11 mouse cellular contexts compared by ENCODE assay signal in the genomic region with DNA sequence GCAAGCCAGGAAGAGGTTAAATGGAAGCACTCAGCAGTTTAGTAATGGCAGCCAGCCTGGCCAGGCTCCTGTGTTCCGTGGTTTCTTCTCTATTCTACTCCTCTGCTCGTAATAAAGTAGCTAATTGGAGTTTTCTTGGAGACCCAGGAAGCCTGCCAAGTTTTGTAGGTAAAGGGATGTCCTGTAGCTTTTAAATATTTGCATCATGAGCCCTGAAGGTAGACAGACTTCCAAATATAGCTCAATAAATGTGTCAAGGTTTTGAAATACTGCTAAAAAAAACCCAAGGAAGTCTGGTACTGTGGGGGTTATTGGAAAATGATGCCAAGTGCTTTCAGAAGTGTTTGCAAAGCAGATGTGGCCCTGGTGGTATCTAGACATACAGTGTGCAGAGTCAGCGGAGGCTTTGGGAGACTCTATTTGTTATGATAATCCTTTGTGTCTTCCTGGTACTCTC. TPM values are rescaled to one million over a fixed set of nuclear protein-coding genes. Genes with fewer than 3 reads are reported as not detected.
DNase-seq lines count a peak whose midpoint lies in the region; ATAC-seq and TF ChIP-seq lines count a peak whose summit lies in the region.
"Had no signal": no experiment of that assay in that cellular context is flagged by ENCODE, and none has a peak within 500 bp of the region (broad histone marks: within the 10 kb centered on the region; RNA-seq: fewer than 3 reads in every experiment).

No protein-coding gene starts in this region.

- TF ChIP-seq EP300 in heart, adult 2 months (IDR thresholded peaks at IDR 0.05; ENCODE audit: insufficient read depth, low read depth, low read length), result no peak

- TF ChIP-seq CTCF in heart, adult 2 months (IDR thresholded peaks at IDR 0.05), result no peak

- H3K9me3 ChIP-seq in heart, embryonic 12.5 days (replicated peaks), result no peaks in the 10 kb centered on the region
- no peaks in the 10 kb centered on the region for H3K9me3 ChIP-seq in midbrain, embryonic 16.5 days (replicated peaks; ENCODE audit: control insufficient read depth, low read length, poor library complexity, severe bottlenecking)
- H3K9me3 ChIP-seq in midbrain, embryonic 10.5 days (replicated peaks), result no peaks in the 10 kb centered on the region
- no peaks in the 10 kb centered on the region for H3K9me3 ChIP-seq in intestine, embryonic 14.5 days (ENCODE audit: control insufficient read depth, low read length)
- H3K9me3 ChIP-seq: midbrain, embryonic 12.5 days had no signal

- peaks cover 60% of the 10 kb centered on the region for H3K4me1 ChIP-seq in heart, embryonic 12.5 days (replicated peaks)
- peaks cover 12% of the 10 kb centered on the region for H3K4me1 ChIP-seq in heart, adult 2 months (ENCODE audit: control insufficient read depth, insufficient read depth, low read length)
- 0 out of 2 replicates have a peak, but pooled peaks cover 3% of the 10 kb centered on the region for H3K4me1 ChIP-seq in midbrain, embryonic 16.5 days (ENCODE audit: control insufficient read depth, insufficient read depth, low read length)
- H3K4me1 ChIP-seq in midbrain, embryonic 10.5 days, result peaks cover 28% of the 10 kb centered on the region
- H3K4me1 ChIP-seq in intestine, embryonic 14.5 days (replicated peaks; ENCODE audit: control insufficient read depth, insufficient read depth, low read length), result peaks cover 29% of the 10 kb centered on the region

- ATAC-seq in heart, embryonic 12.5 days (ENCODE audit: insufficient number of reproducible peaks, low FRiP score), result no peak; the same call in 1 of the 2 replicates
- 0 out of 2 replicates have a peak, but pooled peaks have one; percentile 54 for ATAC-seq in midbrain, embryonic 16.5 days
- ATAC-seq in intestine, embryonic 14.5 days (replicated peaks; ENCODE audit: low FRiP score, low TSS enrichment, low read depth), result no peak
- no peak for ATAC-seq in megakaryocyte-erythroid progenitor cell, adult 5-6 weeks (replicated peaks; ENCODE audit: low FRiP score, low TSS enrichment, poor library complexity, severe bottlenecking)
- no peak for ATAC-seq in CD4-positive, CD25-positive, alpha-beta regulatory T cell, adult 4 months

- H3K4me3 ChIP-seq in heart, embryonic 12.5 days, result no peak overlapping the region
- no peak overlapping the region for H3K4me3 ChIP-seq in heart, adult 2 months
- H3K4me3 ChIP-seq in midbrain, embryonic 16.5 days (ENCODE audit: low read depth, low read length), result no peak overlapping the region
- no peak overlapping the region for H3K4me3 ChIP-seq in midbrain, embryonic 10.5 days
- H3K4me3 ChIP-seq in intestine, embryonic 14.5 days (ENCODE audit: low read depth, low read length), result no peak overlapping the region
- H3K4me3 ChIP-seq: left cerebral cortex, adult 2 months; midbrain, embryonic 12.5 days had no signal

- H3K79me2 ChIP-seq in heart, adult 2 months (replicated peaks; ENCODE audit: control insufficient read depth, insufficient read depth, low read length), result peaks cover 5% of the 10 kb centered on the region

- 27% methylated on average over 3 of the region's 3 CpGs for WGBS in heart, embryonic 12.5 days
- 17% methylated on average over 3 of the region's 3 CpGs for WGBS in heart, adult 2 months
- 13% methylated on average over 3 of the region's 3 CpGs for WGBS in midbrain, embryonic 16.5 days
- 41% methylated on average over 3 of the region's 3 CpGs for WGBS in midbrain, embryonic 10.5 days
- WGBS in intestine, embryonic 14.5 days, result 14% methylated on average over 3 of the region's 3 CpGs

- no peak overlapping the region for H3K9ac ChIP-seq in heart, embryonic 12.5 days
- H3K9ac ChIP-seq in heart, adult 2 months (ENCODE audit: low read depth, low read length), result no peak overlapping the region
- H3K9ac ChIP-seq in midbrain, embryonic 16.5 days (ENCODE audit: low read depth, low read length), result no peak overlapping the region
- no peak overlapping the region for H3K9ac ChIP-seq in intestine, embryonic 14.5 days (ENCODE audit: low read length)
- H3K9ac ChIP-seq: midbrain, embryonic 12.5 days had no signal

- H3K36me3 ChIP-seq in heart, embryonic 12.5 days, result no peaks in the 10 kb centered on the region
- H3K36me3 ChIP-seq in heart, adult 2 months (ENCODE audit: control insufficient read depth, insufficient read depth, low read length), result peaks cover 13% of the 10 kb centered on the region
- H3K36me3 ChIP-seq in midbrain, embryonic 16.5 days (ENCODE audit: control insufficient read depth, insufficient read depth, low read length), result no peaks in the 10 kb centered on the region
- no peaks in the 10 kb centered on the region for H3K36me3 ChIP-seq in midbrain, embryonic 10.5 days
- H3K36me3 ChIP-seq in intestine, embryonic 14.5 days (ENCODE audit: control insufficient read depth, insufficient read depth, low read length), result no peaks in the 10 kb centered on the region
- H3K36me3 ChIP-seq: midbrain, embryonic 12.5 days had no signal

- H3K27me3 ChIP-seq in heart, embryonic 12.5 days (replicated peaks), result no peaks in the 10 kb centered on the region
- no peaks in the 10 kb centered on the region for H3K27me3 ChIP-seq in heart, adult 2 months (ENCODE audit: control insufficient read depth, insufficient read depth, low read length)
- H3K27me3 ChIP-seq in midbrain, embryonic 16.5 days (ENCODE audit: control insufficient read depth, insufficient read depth, low read depth, low read length), result no peaks in the 10 kb centered on the region
- no peaks in the 10 kb centered on the region for H3K27me3 ChIP-seq in midbrain, embryonic 10.5 days (ENCODE audit: low read depth, poor library complexity, severe bottlenecking)
- no peaks in the 10 kb centered on the region for H3K27me3 ChIP-seq in intestine, embryonic 14.5 days (replicated peaks; ENCODE audit: control insufficient read depth, insufficient read depth, low read length)
- H3K27me3 ChIP-seq: midbrain, embryonic 12.5 days had no signal

- peak overlapping the region; percentile 39; the same call in 1 of the 2 replicates for H3K4me2 ChIP-seq in heart, embryonic 12.5 days
- 0 out of 2 replicates have a peak overlapping the region, but pooled peaks have one; percentile 8 for H3K4me2 ChIP-seq in midbrain, embryonic 16.5 days (ENCODE audit: low read length)
- H3K4me2 ChIP-seq in intestine, embryonic 14.5 days (ENCODE audit: low read length), result peak overlapping the region; percentile 18
- H3K4me2 ChIP-seq: midbrain, embryonic 12.5 days had no signal

- intact Hi-C loops in heart, adult 2 months (cut with DNase I), result no loop called here

- no peak for TF ChIP-seq POLR2A in heart, adult 2 months (IDR thresholded peaks at IDR 0.05; ENCODE audit: insufficient read depth, low read depth, low read length)

- peak overlapping the region; percentile 74 for H3K27ac ChIP-seq in heart, embryonic 12.5 days (ENCODE audit: poor library complexity, severe bottlenecking)
- H3K27ac ChIP-seq in heart, adult 2 months, result no peak overlapping the region
- H3K27ac ChIP-seq in midbrain, embryonic 16.5 days (ENCODE audit: low read length), result no peak overlapping the region
- no peak overlapping the region for H3K27ac ChIP-seq in midbrain, embryonic 10.5 days (replicated peaks)
- no peak overlapping the region for H3K27ac ChIP-seq in intestine, embryonic 14.5 days (ENCODE audit: low read depth)
- H3K27ac ChIP-seq: left cerebral cortex, adult 2 months; midbrain, embryonic 12.5 days had no signal

- no peak for DNase-seq in heart, adult 2 months
- no peak for DNase-seq in midbrain, embryonic 10.5 days (ENCODE audit: low spot score)
- no peak for DNase-seq in intestine, embryonic 14.5 days (ENCODE audit: low spot score)
- DNase-seq in adrenal gland, postnatal 25 days, result no peak
- DNase-seq: right cerebral cortex, postnatal 14 days had no signal

RNA-seq across cellular contexts. Expression of a gene that starts 12.3 kb away (rescaled TPM):
- 61.4 and 64.3 TPM in 2 replicates for polyA plus RNA-seq in heart, embryonic 12.5 days (2016; fragmentation: Nextera tagmentation; extraction: Ambion mirVana)
- 10 to 100 TPM; 40.5 to 49.1 TPM for total RNA-seq in heart, adult 2 months (2021)
- polyA plus RNA-seq in heart, adult 2 months (2012; rRNA removed), result 24.0 and 41.8 TPM in 2 replicates
- 25.7 and 31.9 TPM in 2 replicates for polyA plus RNA-seq in midbrain, embryonic 16.5 days (2015; fragmentation: Nextera tagmentation; extraction: Ambion mirVana)
- 43.2 and 47.5 TPM in 2 replicates for polyA plus RNA-seq in midbrain, embryonic 10.5 days (2016; fragmentation: Nextera tagmentation; extraction: Ambion mirVana)
- 46.3 and 51.3 TPM in 2 replicates for polyA plus RNA-seq in intestine, embryonic 14.5 days (2014; fragmentation: Nextera tagmentation; extraction: Ambion mirVana)
- total RNA-seq in megakaryocyte-erythroid progenitor cell, adult 5-6 weeks (2014; fragmentation: Nextera tagmentation), result 12.8 and 20.1 TPM in 2 replicates
- total RNA-seq in megakaryocyte-erythroid progenitor cell, adult 5-6 weeks (2017), result 15.8 and 16.0 TPM in 2 replicates
- total RNA-seq in adrenal gland, postnatal 25 days (2021), result 70.7 and 82.6 TPM in 2 replicates
- 10 to 100 TPM; 19.1 to 20.1 TPM for polyA plus RNA-seq in CD4-positive, CD25-positive, alpha-beta regulatory T cell, adult 4 months (2017; shearing (Covaris generic))
